Mouse (Mus musculus) spleen, adult 12 weeks (tissue): ENCODE results near the gene Rffl.

Source experiments
- DNase-seq: peaks from one replicate; pipeline ENCODE4 v3.0.0; 2022; ENCODE audit warnings: low spot score

The Rffl gene

DNA sequence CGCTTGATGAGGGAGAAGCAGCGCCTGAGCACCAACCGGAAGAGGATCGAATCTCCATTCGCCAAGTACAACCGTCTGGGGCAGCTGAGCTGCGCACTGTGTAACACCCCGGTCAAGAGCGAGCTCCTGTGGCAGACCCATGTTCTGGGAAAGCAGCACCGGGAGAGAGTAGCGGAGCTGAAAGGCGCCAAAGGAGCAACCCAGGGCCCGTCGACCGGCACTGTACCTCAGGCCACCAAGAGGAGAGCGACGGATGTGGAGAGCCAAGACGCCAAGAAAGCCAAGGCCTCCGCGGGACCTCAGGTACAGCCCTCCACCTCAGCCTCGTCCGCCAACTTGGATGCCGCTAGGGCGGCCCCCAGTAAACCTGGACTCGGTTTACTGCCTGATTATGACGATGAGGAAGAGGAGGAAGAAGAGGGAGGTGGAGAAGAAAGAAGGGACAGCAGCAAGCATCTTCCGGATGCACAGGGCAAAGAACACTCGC lies 106.5 kb downstream of the Rffl start:
- no peak for DNase-seq

DNA sequence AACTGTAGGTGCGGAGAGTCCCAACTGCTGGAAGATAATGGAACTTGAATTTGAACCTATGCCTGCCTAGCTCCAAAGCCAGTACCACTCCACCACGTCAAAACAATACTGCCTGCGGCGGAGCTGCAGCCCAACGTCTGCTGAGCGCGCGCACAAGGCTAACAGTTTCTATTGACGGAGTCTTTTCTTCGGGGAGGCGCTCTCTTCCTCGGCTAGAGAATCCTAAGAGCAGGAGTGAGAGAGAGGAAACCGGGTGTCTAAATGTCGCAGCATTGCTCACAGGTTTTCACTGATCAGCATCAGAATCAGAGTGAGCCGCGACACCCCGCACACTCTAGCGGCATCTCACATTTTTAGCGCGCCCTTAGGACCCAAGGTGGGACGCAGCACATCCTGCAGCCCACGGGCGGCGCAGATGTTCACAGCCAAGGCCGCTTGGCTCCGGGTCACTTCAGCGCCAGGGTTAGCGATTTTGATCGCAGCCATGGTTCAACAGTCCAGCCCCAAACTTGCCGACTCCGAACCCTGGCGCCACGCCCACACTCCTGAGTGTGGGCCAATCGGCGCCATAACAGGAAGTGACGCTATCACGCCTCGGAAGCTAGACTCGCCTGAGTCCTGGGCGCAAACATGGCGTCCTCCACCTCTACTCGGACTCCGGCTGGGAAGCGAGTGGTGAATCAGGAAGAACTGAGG lies 107.1 kb downstream of the Rffl start, which contains the start of the genes Cct6b and Zfp830:
Gene Cct6b, minus strand, starts transcription at position 580 of the 696 bp plus-strand sequence.
Gene Zfp830, plus strand, starts transcription at position 604 of the 696 bp plus-strand sequence.
- peak; percentile 85 for DNase-seq

DNA sequence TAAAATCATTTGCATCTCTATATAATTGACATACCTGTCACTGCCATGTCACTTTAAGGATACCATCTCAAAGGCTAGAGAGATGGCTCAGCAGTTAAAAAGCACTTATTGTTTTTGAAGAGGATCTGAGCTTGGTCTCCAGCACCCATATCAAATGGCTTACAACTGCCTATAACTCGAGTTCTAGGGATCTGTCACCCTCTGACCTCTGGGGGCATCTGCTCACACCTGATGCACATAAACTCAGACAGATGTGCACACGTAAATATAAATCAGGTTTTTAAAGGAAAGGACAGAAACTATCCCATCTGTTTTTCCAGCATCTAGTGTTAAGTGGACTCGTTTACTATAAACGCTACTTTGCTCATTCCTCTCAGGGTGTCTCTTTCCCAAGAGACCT lies 107.7 kb downstream of the Rffl start:
- no peak for DNase-seq

DNA sequence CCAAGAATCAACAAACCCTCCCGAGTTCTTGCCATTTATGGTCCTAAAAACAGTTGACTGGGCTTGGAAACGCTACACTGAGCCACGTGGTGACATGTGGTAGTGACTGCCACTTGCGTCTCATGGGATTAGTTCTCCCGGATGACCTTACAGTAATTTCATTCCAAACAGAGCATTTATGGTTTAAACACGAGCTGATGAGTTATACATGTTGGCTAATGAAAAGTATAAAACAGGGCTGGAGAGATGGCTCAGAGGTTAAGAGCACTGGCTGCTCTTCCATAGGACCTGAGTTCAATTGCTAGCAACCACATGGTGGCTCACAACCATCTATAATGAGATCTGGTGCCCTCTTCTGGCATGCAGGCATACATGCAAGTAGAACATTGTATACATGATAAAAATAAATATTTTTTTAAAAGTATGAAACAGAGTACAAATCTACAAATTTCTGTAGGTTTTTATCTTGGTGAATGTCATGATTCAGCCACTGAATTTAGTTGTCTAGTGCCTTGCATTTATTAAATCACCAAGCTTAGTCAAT lies 108.7 kb downstream of the Rffl start:
- no peak for DNase-seq

DNA sequence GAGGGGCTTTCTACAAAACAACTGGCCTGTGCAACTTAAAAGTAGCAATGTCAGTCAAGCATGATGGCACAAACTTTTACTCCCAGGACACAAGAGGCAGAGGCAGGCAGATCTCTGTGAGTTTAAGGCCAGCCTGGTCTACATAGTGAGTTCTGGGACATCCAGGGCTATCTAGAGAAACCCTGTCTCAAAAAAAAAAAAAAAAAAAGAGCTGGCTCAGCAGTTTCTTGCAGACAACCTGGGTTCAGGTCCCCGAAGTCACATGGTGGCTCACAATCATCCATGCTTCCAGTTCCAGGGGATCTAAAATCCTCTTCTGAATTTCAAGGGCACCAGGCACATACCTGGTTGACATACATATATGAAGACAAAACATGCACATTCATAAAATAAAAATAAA lies 115.1 kb downstream of the Rffl start:
- DNase-seq: no peak
